Mouse (Mus musculus) adrenal gland, postnatal 25 days (tissue): ENCODE measurements at regions not wholly inside any gene's neighbourhood (a gene's known extent, or its start where the extent isn't known, plus 50 kb on each side); places are given as distances from the start of the nearest gene placed in this dataset.

Experiments used
- DNase-seq: peaks from one replicate; pipeline ENCODE4 v3.0.0; 2021; ENCODE audit warnings: mixed read lengths

- no peak for DNase-seq
Observed at GRCm38 (mm10) chr2:159539261-159539660, 744.7 kb downstream of the Dhx35 start.

- no peak for DNase-seq
Observed at GRCm38 (mm10) chr2:159557567-159557966, 763.0 kb downstream of the Dhx35 start.

- no peak for DNase-seq
Observed at GRCm38 (mm10) chr2:159565255-159565654, 768.7 kb downstream of the Gm826 start.

- no peak for DNase-seq
Observed at GRCm38 (mm10) chr2:159565921-159566320, 768.0 kb downstream of the Gm826 start.

GRCm38 (mm10) chr2:159566461-159566860 is 767.5 kb downstream of the Gm826 start:
- DNase-seq = peak; percentile 73

GRCm38 (mm10) chr2:159568391-159568790 is 765.6 kb downstream of the Gm826 start:
- DNase-seq = no peak

GRCm38 (mm10) chr2:159571862-159572261 is 762.1 kb downstream of the Gm826 start:
- DNase-seq = no peak

GRCm38 (mm10) chr2:159575271-159575670 is 758.7 kb downstream of the Gm826 start:
- no peak for DNase-seq

GRCm38 (mm10) chr2:159583103-159583502 is 750.9 kb downstream of the Gm826 start:
- no peak for DNase-seq

GRCm38 (mm10) chr2:159584641-159585040 is 749.3 kb downstream of the Gm826 start:
- no peak for DNase-seq

GRCm38 (mm10) chr2:159586697-159587473 is 747.1 kb downstream of the Gm826 start:
- no peak for DNase-seq

- no peak for DNase-seq
Observed at GRCm38 (mm10) chr2:159591396-159592124, 742.4 kb downstream of the Gm826 start.

GRCm38 (mm10) chr2:159592841-159593240 is 741.1 kb downstream of the Gm826 start:
- peak; percentile 17 for DNase-seq

GRCm38 (mm10) chr2:159596285-159596684 is 737.7 kb downstream of the Gm826 start:
- no peak for DNase-seq

- DNase-seq = no peak
Observed at GRCm38 (mm10) chr2:159598080-159598479, 735.9 kb downstream of the Gm826 start.

GRCm38 (mm10) chr2:159607191-159607590 is 726.8 kb downstream of the Gm826 start:
- DNase-seq = no peak

- no peak for DNase-seq
Observed at GRCm38 (mm10) chr2:159610451-159610850, 723.5 kb downstream of the Gm826 start.

GRCm38 (mm10) chr2:159616685-159617084 is 717.3 kb downstream of the Gm826 start:
- DNase-seq = no peak

GRCm38 (mm10) chr2:159621261-159621660 is 712.7 kb downstream of the Gm826 start:
- no peak for DNase-seq

GRCm38 (mm10) chr2:159622141-159622669 is 711.8 kb downstream of the Gm826 start:
- no peak for DNase-seq

- no peak for DNase-seq
Observed at GRCm38 (mm10) chr2:159625306-159625705, 708.7 kb downstream of the Gm826 start.

GRCm38 (mm10) chr2:159645861-159646260 is 688.1 kb downstream of the Gm826 start:
- peak; percentile 46 for DNase-seq

- no peak for DNase-seq
Observed at GRCm38 (mm10) chr2:159646595-159646994, 687.4 kb downstream of the Gm826 start.
